Mouse (Mus musculus) thymus, postnatal 10 days (tissue): Measurements from ENCODE around the gene Cpped1.

Source experiments
- DNase-seq, 2 experiments: peaks; one replicate each; pipeline ENCODE4 v3.0.0; 2021; ENCODE audit warnings: low spot score in 2 of 2

The Cpped1 gene

GRCm38 (mm10) chr16:11772318-11772717 is 136.9 kb downstream of the Cpped1 start:
- no peak for DNase-seq

- DNase-seq: no peak
Measured at GRCm38 (mm10) chr16:11757951-11758350, 151.3 kb downstream of the Cpped1 start.

GRCm38 (mm10) chr16:11757471-11757870 is 151.8 kb downstream of the Cpped1 start:
- DNase-seq: no peak

GRCm38 (mm10) chr16:11756598-11757245 is 152.5 kb downstream of the Cpped1 start:
- no peak for DNase-seq

GRCm38 (mm10) chr16:11755281-11756066 is 153.8 kb downstream of the Cpped1 start:
- no peak for DNase-seq

GRCm38 (mm10) chr16:11754136-11754535 is 155.1 kb downstream of the Cpped1 start:
- no peak for DNase-seq
